Mouse (Mus musculus): ENCODE measurements around the gene Tarbp2. TPM values are rescaled to one million over a fixed set of nuclear protein-coding genes. Genes with fewer than 3 reads are reported as not detected.

Gene Tarbp2
- polyA plus RNA-seq (2012; rRNA removed; ENCODE audit: low replicate concordance): 91.8 and 94.8 TPM in 2 replicates

DNA sequence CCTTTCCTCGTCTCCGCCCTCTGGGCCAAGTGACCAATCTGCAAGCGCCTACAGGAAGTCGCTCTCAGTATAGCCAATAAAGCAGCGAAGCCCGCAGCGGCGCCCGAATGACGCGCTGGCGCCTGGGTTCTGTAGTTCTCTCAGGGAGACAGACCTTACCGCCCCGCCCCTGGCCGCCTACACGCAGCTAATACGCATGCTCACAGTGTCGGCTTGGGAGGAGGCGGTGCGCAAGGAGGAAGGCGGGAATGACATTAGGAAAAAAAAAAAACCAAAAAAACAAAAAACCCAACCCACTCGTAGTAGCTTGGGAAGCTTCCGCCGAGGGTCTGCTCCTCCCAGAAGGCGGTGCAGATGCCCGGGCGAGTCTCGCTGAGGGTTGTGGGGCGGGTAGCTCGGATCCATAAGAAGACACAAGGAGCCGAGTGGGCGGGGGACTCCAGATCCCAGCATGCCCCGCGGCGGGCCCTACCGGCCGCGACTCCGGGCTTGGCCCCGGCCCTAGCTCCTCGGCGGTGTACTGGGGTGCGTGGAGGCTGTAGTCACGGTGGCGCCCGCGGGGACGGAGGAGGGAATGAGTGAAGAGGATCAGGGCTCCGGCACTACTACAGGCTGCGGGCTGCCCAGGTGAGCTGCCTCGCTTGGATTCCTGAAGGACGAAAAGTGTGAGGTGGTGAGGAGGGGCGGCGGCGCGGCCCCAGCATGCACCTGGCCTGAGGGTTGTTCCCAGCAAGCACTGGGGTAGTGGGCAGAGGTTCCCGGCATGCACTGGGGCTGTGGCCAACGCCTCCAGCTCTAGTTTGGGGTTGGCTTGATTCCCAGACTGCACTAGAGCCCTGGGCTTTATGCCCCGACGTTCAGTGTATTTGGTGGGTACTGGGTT lies at the start of gene Tarbp2:
Gene Tarbp2 (plus strand): TSS at position 217 of the 883 bp plus-strand sequence.

DNA sequence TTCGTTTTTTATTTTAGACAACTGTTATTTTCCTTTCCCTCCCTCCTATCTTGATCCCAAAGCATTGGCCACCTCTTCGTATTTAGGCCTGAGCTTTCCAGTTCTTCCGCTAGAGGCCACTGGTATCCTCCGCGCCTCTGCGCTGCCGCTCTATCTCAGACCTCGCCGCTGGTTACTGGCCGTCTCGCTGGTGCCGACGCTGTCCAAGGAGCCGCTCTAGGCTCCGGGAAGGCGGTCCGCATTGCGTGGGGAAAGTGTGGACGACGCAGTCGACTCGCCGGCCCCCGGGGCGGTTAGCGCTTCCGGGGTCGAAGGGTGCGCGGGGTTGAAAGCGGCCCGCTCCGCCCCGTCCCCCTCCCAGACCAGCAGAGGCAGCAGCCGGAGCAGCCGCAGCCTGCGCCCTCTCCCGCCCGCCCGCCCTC lies 47.8 kb upstream of the Tarbp2 start, which contains the start of gene Pcbp2:
Gene Pcbp2 (plus strand): TSS at position 357 of the 422 bp plus-strand sequence.

DNA sequence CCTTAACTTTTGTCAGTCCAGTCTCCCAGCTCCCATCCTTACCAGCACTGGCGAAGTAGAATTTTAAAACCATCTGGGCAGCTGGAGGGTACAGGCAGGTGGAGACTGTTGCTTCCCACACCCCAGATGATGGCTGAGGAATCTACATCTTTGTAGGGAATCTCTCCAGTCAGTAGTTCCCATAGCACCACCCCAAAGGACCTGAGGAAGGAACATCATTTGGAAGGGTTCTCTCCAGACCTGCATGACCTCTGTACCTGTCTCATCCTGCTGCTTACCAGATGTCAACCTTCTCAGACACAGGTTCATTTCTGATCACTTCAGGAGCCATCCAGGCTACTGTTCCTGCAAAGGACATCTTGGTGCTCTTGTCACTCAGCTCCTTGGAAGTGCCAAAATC lies 14.5 kb upstream of the Tarbp2 start, which contains the start of gene Gm10337:
Gene Gm10337 (plus strand): TSS at position 276 of the 400 bp plus-strand sequence.

DNA sequence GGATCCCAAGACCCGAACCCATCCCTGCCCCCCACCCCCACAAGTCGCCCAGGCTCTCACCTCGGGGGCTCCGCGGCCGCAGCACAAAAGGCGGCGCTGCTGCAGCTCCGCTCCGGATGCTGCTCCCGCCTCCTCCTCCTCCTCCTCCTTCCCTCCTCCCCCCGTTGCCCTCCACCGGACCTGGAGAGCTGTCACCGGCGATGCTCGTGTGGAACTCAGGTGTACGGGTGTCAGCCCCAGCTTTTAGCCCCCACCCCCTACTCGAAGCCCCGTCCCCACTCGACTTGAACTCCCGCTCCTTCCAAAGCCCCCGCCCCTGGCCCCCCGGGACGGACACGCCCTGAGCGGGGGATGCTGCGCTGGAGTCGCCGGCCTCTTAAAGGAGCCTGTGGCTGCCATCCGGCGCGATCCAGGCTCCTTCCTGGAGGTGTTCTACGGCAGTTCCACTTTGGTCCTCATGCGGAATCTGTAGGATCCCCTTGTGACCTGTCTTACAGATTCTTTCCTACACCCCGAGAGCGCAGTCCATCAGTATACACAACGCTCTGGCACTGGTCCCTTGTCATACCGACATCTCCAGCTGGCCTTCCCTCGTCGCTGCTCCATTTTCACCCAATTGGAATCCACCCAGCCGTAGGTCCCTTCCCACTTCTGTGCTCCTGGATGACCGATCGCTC lies 1.1 kb upstream of the Tarbp2 start, which contains the start of gene Map3k12:
Gene Map3k12 (minus strand): TSS at position 337 of the 677 bp plus-strand sequence.

DNA sequence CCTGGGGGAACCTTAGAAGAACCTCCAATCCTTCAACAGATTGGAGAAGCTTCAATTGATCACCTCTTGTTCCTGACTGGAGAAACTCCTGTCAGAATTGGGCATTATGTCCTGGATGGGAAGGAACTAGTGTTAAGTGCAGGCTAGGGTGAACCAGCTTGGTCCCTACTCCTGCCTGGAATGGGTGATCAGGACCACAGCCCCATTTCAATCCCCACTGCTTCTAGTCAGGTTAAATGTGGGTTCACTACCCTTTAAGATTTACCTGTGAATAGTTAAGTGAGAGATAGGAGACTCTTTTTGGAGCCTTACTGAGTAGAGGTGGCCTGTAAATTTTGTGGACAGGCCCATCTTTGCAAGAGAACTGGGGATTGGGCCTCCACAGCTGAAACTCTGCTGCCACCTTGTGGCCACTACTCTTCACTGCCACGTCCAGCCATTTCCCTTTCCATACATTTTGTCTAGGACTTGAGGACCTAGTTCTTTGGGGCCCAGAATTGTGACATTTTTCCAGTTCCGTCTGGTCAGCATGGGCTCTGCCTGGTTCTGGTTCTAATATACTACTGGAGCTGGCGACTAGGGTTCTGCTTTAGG lies 7.0 kb downstream of the Tarbp2 start, which contains the start of gene Npff:
Gene Npff (minus strand): TSS at position 51 of the 594 bp plus-strand sequence.

Other genes starting within 250 kb of the Tarbp2 start
- not detected in 2 replicates for gene Gm9918, start 247.6 kb upstream of the Tarbp2 start, polyA plus RNA-seq (2012; rRNA removed; ENCODE audit: low replicate concordance)
- gene Mfsd5, start 238.7 kb upstream of the Tarbp2 start, polyA plus RNA-seq (2012; rRNA removed; ENCODE audit: low replicate concordance): 49.0 and 75.9 TPM in 2 replicates
- 4.2 and 6.3 TPM in 2 replicates for gene Espl1, start 221.9 kb upstream of the Tarbp2 start, polyA plus RNA-seq (2012; rRNA removed; ENCODE audit: low replicate concordance)
- gene Pfdn5, start 192.1 kb upstream of the Tarbp2 start, polyA plus RNA-seq (2012; rRNA removed; ENCODE audit: low replicate concordance): 14.1 and 21.6 TPM in 2 replicates
- 29.2 and 36.6 TPM in 2 replicates for gene Myg1, start 186.5 kb upstream of the Tarbp2 start, polyA plus RNA-seq (2012; rRNA removed; ENCODE audit: low replicate concordance)
- gene Aaas, start 167.4 kb upstream of the Tarbp2 start, polyA plus RNA-seq (2012; rRNA removed; ENCODE audit: low replicate concordance): 20.3 and 39.5 TPM in 2 replicates
- 0.07 TPM in 1 of 2 replicates, not detected in the other for gene Sp7, start 151.0 kb upstream of the Tarbp2 start, polyA plus RNA-seq (2012; rRNA removed; ENCODE audit: low replicate concordance)
- 4.9 and 7.0 TPM in 2 replicates for gene Sp1, start 112.0 kb upstream of the Tarbp2 start, polyA plus RNA-seq (2012; rRNA removed; ENCODE audit: low replicate concordance)
- gene Amhr2, start 72.8 kb upstream of the Tarbp2 start, polyA plus RNA-seq (2012; rRNA removed; ENCODE audit: low replicate concordance): 0.90 and 5.0 TPM in 2 replicates
- gene Prr13, start 59.2 kb upstream of the Tarbp2 start, polyA plus RNA-seq (2012; rRNA removed; ENCODE audit: low replicate concordance): 686 and 903 TPM in 2 replicates
- gene Pcbp2, start 47.7 kb upstream of the Tarbp2 start, polyA plus RNA-seq (2012; rRNA removed; ENCODE audit: low replicate concordance): 331 and 369 TPM in 2 replicates
- not detected in 2 replicates for gene Gm10337, start 14.5 kb upstream of the Tarbp2 start, polyA plus RNA-seq (2012; rRNA removed; ENCODE audit: low replicate concordance)
- 0.88 and 2.6 TPM in 2 replicates for gene Map3k12, start 1.1 kb upstream of the Tarbp2 start, polyA plus RNA-seq (2012; rRNA removed; ENCODE audit: low replicate concordance)
- 2.9 and 3.2 TPM in 2 replicates for gene Npff, start 6.8 kb downstream of the Tarbp2 start, polyA plus RNA-seq (2012; rRNA removed; ENCODE audit: low replicate concordance)
- gene Gm28047, start 106.9 kb downstream of the Tarbp2 start, polyA plus RNA-seq (2012; rRNA removed; ENCODE audit: low replicate concordance): not detected in 2 replicates
- gene Atf7, start 107.3 kb downstream of the Tarbp2 start, polyA plus RNA-seq (2012; rRNA removed; ENCODE audit: low replicate concordance): 37.2 and 38.5 TPM in 2 replicates
- 467 and 483 TPM in 2 replicates for gene Atp5g2, start 154.2 kb downstream of the Tarbp2 start, polyA plus RNA-seq (2012; rRNA removed; ENCODE audit: low replicate concordance)
- gene Calcoco1, start 204.0 kb downstream of the Tarbp2 start, polyA plus RNA-seq (2012; rRNA removed; ENCODE audit: low replicate concordance): 12.7 and 15.6 TPM in 2 replicates

Measured in duodenum, adult 2 months (tissue).